Mouse (Mus musculus) brain, embryonic 14.5 days (tissue): ENCODE measurements around the gene Ppil6.

Source experiments
- CTCF ChIP-seq: fragments of 200-500 bp; IDR thresholded peaks from 2 replicates; pipeline ENCODE4 v1.5.1; 2012; ENCODE audit warnings: inconsistent platforms, mild to moderate bottlenecking, moderate library complexity, borderline replicate concordance; ENCODE audit not compliant: insufficient read depth, insufficient read length; ENCODE audit errors: extremely low read depth
- POLR2A ChIP-seq: fragments of 200-500 bp; IDR thresholded peaks from 2 replicates; pipeline ENCODE4 v1.6.1; 2012; ENCODE audit warnings: mild to moderate bottlenecking, inconsistent platforms, borderline replicate concordance; ENCODE audit not compliant: poor library complexity, insufficient read depth, insufficient read length, severe bottlenecking; ENCODE audit errors: extremely low read depth

GRCm38 (mm10) chr10:41450780-41451522, 39.3 kb upstream of the Ppil6 start:
- TF ChIP-seq CTCF (no peak), POLR2A (no peak)
